Mouse (Mus musculus) kidney, postnatal 0 days (tissue): ENCODE data around the gene Arfgef3. TPM values are rescaled to one million over a fixed set of nuclear protein-coding genes. Genes with fewer than 3 reads are reported as not detected.

Source experiments
- ATAC-seq: fragments of 200-750 bp; cut with Nextera tagmentation; replicated peaks from 2 replicates; pipeline ENCODE4 v1.8.0; 2017; ENCODE audit warnings: low read depth, moderate number of reproducible peaks, moderate TSS enrichment, moderate library complexity; ENCODE audit not compliant: low FRiP score
- DNase-seq: peaks from one replicate; pipeline ENCODE4 v3.0.0-alpha.2; 2016; ENCODE audit warnings: low spot score
- H3K27ac ChIP-seq: fragments of 300-500 bp; sonication (generic); 2 replicates; pipeline ENCODE4 v1.5.1; 2014; ENCODE audit warnings: mild to moderate bottlenecking
- H3K27me3 ChIP-seq: fragments of 300-500 bp; sonication (generic); 2 replicates; pipeline ENCODE4 v1.6.1; 2014; ENCODE audit warnings: low read length, mixed read lengths; ENCODE audit not compliant: insufficient read depth
- H3K36me3 ChIP-seq: fragments of 300-500 bp; sonication (generic); 2 replicates; pipeline ENCODE4 v1.6.1; 2014; ENCODE audit warnings: low read length, mixed read lengths; ENCODE audit not compliant: insufficient read depth
- H3K4me1 ChIP-seq: fragments of 300-500 bp; sonication (generic); replicated peaks from 2 replicates; pipeline ENCODE4 v1.6.1; 2014; ENCODE audit warnings: antibody characterized with exemption, low read length, mixed read lengths; ENCODE audit not compliant: insufficient read depth
- H3K4me2 ChIP-seq: fragments of 300-500 bp; sonication (generic); 2 replicates; pipeline ENCODE4 v1.6.1; 2014; ENCODE audit warnings: mild to moderate bottlenecking, low read length, moderate library complexity, mixed read lengths
- H3K4me3 ChIP-seq: fragments of 300-500 bp; sonication (generic); replicated peaks from 2 replicates; pipeline ENCODE4 v1.5.1; 2014; ENCODE audit warnings: low read depth, low read length
- H3K9ac ChIP-seq: fragments of 300-500 bp; sonication (generic); 2 replicates; pipeline ENCODE4 v1.6.1; 2014; ENCODE audit warnings: low read depth, low read length
- H3K9me3 ChIP-seq: fragments of 300-500 bp; sonication (generic); replicated peaks from 2 replicates; pipeline ENCODE4 v1.6.1; 2016; ENCODE audit warnings: low read length, inconsistent platforms, mixed read lengths
- CTCF ChIP-seq: IDR thresholded peaks from 2 replicates; pipeline ENCODE4 v1.5.1; 2016; ENCODE audit warnings: antibody characterized with exemption, low read depth, mild to moderate bottlenecking, moderate library complexity
- WGBS: fragments of 180-500 bp; shearing (Covaris S2); extraction: QIAGEN DNeasy Blood & Tissue Kit; methylation state at CpG from one replicate; pipeline ENCODE4 v1.1.7; 2014; 5-methylcytosine and 5-hydroxymethylcytosine counted together
- polyA plus RNA-seq: library from polyadenylated mRNA; unstranded; fragments of >200 nt; fragmentation: Nextera tagmentation; extraction: Ambion mirVana; gene quantifications from 2 replicates; pipeline ENCODE4 v1.2.1, GENCODE M21; 2015

Arfgef3 gene
- polyA plus RNA-seq, result 1.1 and 1.2 TPM in 2 replicates

DNA sequence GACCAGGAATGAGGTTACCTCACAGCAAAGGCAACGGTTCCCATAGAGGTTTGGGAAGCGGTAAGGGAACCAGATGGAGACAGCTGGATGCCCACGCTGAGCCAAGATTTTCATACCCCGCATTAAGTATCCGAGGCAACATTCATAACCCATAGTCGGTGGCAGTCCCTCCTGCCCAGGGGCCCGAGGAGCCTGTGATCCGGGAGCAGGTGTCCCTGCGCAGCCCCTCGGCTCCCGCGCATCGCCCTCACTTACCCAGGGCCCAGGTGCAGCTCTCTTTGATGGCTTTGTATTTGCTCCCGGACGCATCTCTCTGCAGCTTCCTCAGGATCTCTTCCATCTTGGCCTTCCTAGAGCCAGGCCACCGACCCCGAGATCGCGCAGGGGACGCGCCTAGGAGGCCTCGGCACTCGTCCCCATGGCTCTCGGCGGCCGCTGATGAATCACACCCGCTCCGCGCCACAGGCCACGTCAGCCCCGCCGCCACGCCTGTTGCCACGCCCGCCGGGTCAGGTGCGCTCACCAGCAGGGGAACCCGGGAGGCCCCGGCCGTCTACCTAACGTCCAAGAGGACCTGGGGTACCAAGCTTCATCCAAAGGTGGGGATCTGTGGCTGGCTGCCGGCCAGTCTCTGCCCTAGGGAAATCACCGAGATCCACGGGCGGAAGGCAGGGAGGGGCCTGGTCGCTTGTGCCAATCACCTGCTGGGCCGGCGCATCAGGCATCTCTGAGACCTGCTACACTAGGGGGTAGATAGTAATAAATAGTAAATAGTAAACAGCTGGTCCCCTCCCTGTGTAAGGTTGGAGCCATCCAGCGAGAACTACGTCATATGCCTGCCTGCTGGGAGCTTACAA lies at the start of gene Arfgef3:
Arfgef3 (minus strand) TSS at position 664 of the 857 bp plus-strand sequence.
- Histone ChIP-seq H3K27ac (no peak within 1 kb of the TSS), H3K9me3 (no peaks in the 10 kb centered on the region), H3K4me2 (peak within 1 kb of the TSS; percentile 83), H3K36me3 (no peaks in the 10 kb centered on the region), H3K9ac (peak within 1 kb of the TSS; percentile 51; the same call in 1 of the 2 replicates), H3K4me1 (no peaks in the 10 kb centered on the region), H3K27me3 (no peaks in the 10 kb centered on the region), H3K4me3 (peak within 1 kb of the TSS; percentile 48)
- 2% methylated on average over 50 of the region's 50 CpGs for WGBS
- ATAC-seq, result peak; percentile 65
- TF ChIP-seq CTCF, result no peak
- peak; percentile 27 for DNase-seq

DNA sequence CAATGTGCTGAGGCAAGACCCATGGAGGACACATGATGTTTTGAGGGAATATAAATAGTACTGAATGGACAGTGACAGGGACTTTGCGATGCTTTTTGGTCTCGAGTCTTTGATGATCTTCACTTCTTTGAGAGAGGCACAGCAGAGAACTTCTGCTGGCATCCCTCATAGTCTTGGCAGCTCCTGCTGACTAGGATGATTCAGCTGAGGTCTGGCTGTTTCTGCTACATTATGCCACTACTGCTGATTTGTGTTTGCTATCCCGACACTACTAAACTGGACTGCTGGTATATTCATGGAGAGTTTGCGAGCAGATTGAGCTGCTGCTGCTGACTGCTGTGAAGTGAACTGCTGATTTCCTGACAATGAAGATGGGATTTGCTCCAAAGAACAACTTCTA lies 46.3 kb upstream of the Arfgef3 start:
- Histone ChIP-seq H3K4me3 (no peak overlapping the region), H3K9me3 (no peaks in the 10 kb centered on the region)

DNA sequence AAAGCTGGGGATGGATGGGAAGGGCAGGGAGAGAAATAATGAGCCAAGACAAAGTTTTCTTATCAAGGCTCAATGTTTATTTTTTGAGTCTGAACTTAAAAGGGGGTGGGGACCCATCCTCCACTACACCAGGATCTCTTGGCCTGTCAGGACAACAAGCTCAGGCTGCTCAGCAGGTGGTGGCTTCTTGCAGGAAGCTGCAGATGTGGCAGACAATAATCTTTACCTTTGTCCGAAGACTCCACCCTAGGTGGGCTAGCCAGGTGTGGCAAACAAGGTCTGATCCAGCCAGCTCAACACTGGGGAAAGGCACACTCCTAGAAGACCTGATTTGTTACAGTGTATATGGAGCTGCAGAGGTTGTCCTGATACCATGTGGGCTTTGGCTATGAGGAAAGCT lies 44.9 kb upstream of the Arfgef3 start:
- Histone ChIP-seq H3K27ac (no peak overlapping the region), H3K4me1 (no peaks in the 10 kb centered on the region), H3K9ac (no peak overlapping the region), H3K9me3 (no peaks in the 10 kb centered on the region), H3K27me3 (no peaks in the 10 kb centered on the region), H3K4me2 (no peak overlapping the region), H3K4me3 (no peak overlapping the region), H3K36me3 (no peaks in the 10 kb centered on the region)
- DNase-seq (no peak), ATAC-seq (no peak)
- 50% methylated on average over 1 of the region's 1 CpGs for WGBS
- TF ChIP-seq CTCF, result no peak

More for the DNA sequence above, 46.3 kb upstream of the Arfgef3 start:
- 82% methylated on average over 4 of the region's 4 CpGs for WGBS
- Histone ChIP-seq H3K4me2 (no peak overlapping the region), H3K9ac (no peak overlapping the region), H3K27me3 (no peaks in the 10 kb centered on the region), H3K27ac (no peak overlapping the region), H3K36me3 (no peaks in the 10 kb centered on the region), H3K4me1 (no peaks in the 10 kb centered on the region)
- DNase-seq, result no peak
- no peak for TF ChIP-seq CTCF
- no peak for ATAC-seq

- 91% methylated on average over 1 of the region's 1 CpGs for WGBS
- H3K9me3 ChIP-seq, result no peaks in the 10 kb centered on the region
Measured at GRCm38 (mm10) chr10:18786693-18787092, 42.9 kb upstream of the Arfgef3 start, which contains the start of gene Gm4922. Gm4922 (minus strand) TSS chr10:18786793.

GRCm38 (mm10) chr10:18777546-18777945 lies 33.8 kb upstream of the Arfgef3 start:
- H3K27me3 ChIP-seq, result no peaks in the 10 kb centered on the region
- no peaks in the 10 kb centered on the region for H3K36me3 ChIP-seq
- no peaks in the 10 kb centered on the region for H3K4me1 ChIP-seq
- H3K27ac ChIP-seq, result no peak overlapping the region
- 32% methylated on average over 3 of the region's 3 CpGs for WGBS
- DNase-seq, result no peak
- ATAC-seq, result no peak
- no peak overlapping the region for H3K4me3 ChIP-seq
- no peak for TF ChIP-seq CTCF
- H3K9ac ChIP-seq, result no peak overlapping the region
- H3K9me3 ChIP-seq, result no peaks in the 10 kb centered on the region
- no peak overlapping the region for H3K4me2 ChIP-seq

More at GRCm38 (mm10) chr10:18786693-18787092, 42.9 kb upstream of the Arfgef3 start, which contains the start of gene Gm4922:
- ATAC-seq, result no peak
- no peak within 1 kb of the TSS for H3K4me2 ChIP-seq
- H3K27me3 ChIP-seq, result no peaks in the 10 kb centered on the region
- H3K36me3 ChIP-seq, result no peaks in the 10 kb centered on the region
- no peaks in the 10 kb centered on the region for H3K4me1 ChIP-seq
- H3K27ac ChIP-seq, result no peak within 1 kb of the TSS
- no peak within 1 kb of the TSS for H3K4me3 ChIP-seq
- no peak for DNase-seq
- no peak within 1 kb of the TSS for H3K9ac ChIP-seq
- TF ChIP-seq CTCF, result no peak

GRCm38 (mm10) chr10:18772537-18773179 lies 28.9 kb upstream of the Arfgef3 start:
- Histone ChIP-seq H3K27ac (no peak overlapping the region), H3K36me3 (no peaks in the 10 kb centered on the region), H3K9me3 (no peaks in the 10 kb centered on the region), H3K4me3 (no peak overlapping the region), H3K4me1 (no peaks in the 10 kb centered on the region), H3K4me2 (no peak overlapping the region), H3K27me3 (no peaks in the 10 kb centered on the region), H3K9ac (no peak overlapping the region)
- 73% methylated on average over 4 of the region's 4 CpGs for WGBS
- ATAC-seq (no peak), DNase-seq (no peak)
- TF ChIP-seq CTCF, result no peak
